Mouse (Mus musculus) thymus, postnatal 0 days (tissue): ENCODE measurements at regions not wholly inside any gene's neighbourhood (a gene's known extent, or its start where the extent isn't known, plus 50 kb on each side); places are given as distances from the start of the nearest gene placed in this dataset. TPM values are rescaled to one million over a fixed set of nuclear protein-coding genes. Genes with fewer than 3 reads are reported as not detected.

Source experiments
- DNase-seq: peaks from one replicate; pipeline ENCODE4 v3.0.0-alpha.2; 2015; ENCODE audit warnings: low spot score
- microRNA-seq: library from miRNA; unstranded; fragments of <30 nt; microRNA quantifications from one replicate; pipeline ENCODE4, GENCODE M21; 2016; ENCODE audit warnings: borderline number of aligned reads

GRCm38 (mm10) chr14:110013229-110013628 is 741.7 kb downstream of the Slitrk6 start:
- no peak for DNase-seq

GRCm38 (mm10) chr14:110007159-110007558 is 747.8 kb downstream of the Slitrk6 start:
- DNase-seq = no peak

DNA sequence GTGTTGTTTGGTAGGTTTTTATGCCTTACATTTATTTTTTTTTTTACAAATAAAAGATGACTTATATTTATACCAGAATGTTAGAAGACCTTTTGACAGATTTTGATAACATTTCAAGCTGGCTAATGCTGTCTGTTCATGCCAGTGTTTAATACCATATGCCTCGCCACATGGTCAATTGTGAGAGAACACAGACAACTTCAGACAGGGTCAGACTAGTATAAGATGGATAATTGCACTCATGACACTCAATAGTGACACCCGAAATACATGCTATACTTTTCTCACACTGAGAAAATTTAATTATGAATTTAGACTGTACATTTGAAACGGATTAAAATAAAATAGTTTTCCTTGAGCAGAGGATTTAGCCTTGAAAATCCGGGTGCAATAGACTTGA is 769.9 kb downstream of the Slitrk6 start:
- no peak for DNase-seq

GRCm38 (mm10) chr14:109958008-109958407 is 796.9 kb downstream of the Slitrk6 start:
- DNase-seq = no peak

DNA sequence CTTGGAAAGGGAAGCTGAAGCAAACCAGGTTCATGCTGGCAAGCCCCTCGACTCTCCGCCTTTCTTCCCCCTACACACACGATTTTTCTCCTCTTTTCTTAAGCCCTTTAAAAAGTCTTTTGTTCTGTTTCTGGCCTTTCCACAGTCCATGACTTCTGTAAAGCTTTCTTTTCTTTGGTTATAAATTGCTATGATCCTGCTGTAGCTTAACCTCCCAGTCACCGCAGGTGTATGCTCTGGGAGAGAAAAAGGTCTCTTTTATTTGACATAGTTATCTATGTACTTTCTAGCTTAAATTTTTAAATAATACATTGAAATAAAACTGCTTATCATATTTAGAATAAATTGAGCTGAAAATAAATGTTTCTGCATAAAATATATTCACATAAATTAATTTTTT is 813.0 kb downstream of the Slitrk6 start:
- no peak for DNase-seq

DNA sequence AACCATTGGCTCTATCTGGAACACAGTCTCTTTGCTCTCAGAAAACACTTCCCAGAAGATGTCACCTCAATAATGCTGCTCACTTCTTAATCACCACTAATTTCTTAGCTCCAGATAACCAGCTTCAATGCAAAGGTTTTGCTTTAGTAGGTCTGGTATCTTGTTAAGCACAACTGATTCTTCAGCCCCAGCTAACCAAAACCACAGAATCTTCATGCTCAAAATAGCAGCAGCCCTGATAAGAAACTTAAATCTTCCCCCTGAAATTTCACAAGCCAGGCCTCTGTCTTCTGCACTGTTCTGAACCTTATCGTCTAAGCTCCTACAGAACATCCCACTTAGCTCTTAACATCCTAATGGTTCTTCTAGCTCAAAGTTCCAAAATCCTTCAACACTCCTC is 813.8 kb downstream of the Slitrk6 start:
- DNase-seq = no peak

GRCm38 (mm10) chr14:109937432-109937831 is 817.5 kb downstream of the Slitrk6 start:
- DNase-seq = no peak

GRCm38 (mm10) chr14:109928977-109929376 is 826.0 kb downstream of the Slitrk6 start:
- DNase-seq = no peak

DNA sequence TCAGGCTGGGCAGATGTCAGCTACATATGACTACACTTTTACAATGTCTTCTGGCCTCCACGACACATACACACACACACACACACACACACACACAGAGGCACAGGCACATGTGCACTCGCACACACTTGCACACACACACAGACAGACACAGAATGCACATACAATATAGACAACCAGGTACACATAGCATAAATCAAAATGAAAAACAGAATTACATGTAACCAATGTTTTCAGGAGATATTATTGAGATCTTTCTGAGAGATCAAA is 863.1 kb downstream of the Slitrk6 start:
- no peak for DNase-seq

- DNase-seq = no peak
Observed at GRCm38 (mm10) chr14:109891151-109891895, 863.6 kb downstream of the Slitrk6 start.

DNA sequence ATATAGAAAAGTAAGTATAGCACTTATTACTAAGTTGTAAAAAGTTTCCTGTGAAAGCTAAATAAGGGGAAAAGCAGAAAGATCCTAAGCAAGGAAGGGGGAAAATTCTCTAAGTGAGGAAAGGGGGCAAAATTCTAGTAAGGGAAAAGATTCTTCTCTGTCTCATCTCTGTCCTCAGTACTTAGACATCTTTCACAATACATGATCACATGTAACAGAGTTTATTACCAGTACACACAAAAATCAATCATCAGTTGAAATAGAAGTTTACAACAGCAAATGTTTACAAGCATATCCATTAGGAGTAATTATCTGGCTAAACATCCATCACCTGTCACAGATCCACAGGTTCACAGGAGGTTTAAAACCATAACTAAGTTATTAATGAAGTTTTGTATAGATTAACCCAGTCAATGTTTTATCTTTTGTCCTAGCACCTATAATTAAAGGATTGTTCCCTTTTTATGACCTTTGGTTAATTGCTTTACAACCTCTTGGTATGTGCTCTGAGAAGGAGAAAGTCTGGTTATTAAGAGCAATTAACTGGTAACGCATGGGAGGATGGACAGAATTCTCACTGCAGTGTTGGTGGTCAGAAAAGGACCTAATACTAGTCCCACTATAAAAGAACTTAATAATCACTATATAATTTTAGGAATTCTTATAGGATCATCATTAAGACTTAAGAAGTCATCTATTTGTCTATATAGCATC is 877.8 kb downstream of the Slitrk6 start:
- no peak for DNase-seq

DNA sequence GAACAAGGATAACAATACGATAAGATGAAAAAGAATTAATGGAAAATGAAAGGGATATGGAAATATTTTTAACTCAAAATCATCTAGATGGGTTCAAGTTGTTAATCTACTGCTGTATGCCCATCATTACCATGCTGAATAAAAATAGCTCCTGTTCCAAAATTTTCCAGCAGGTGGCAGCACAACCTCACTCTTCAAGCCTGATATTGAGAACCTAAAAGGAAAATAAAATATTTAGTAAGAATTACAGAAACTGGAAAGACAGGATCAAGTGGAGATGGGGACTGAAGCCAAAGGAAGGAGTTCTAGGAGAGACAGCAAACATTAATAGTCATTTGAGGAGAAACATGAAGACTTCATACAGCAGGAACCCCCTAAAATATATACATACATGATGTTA is 880.7 kb downstream of the Slitrk6 start:
- DNase-seq = peak; percentile 20

DNA sequence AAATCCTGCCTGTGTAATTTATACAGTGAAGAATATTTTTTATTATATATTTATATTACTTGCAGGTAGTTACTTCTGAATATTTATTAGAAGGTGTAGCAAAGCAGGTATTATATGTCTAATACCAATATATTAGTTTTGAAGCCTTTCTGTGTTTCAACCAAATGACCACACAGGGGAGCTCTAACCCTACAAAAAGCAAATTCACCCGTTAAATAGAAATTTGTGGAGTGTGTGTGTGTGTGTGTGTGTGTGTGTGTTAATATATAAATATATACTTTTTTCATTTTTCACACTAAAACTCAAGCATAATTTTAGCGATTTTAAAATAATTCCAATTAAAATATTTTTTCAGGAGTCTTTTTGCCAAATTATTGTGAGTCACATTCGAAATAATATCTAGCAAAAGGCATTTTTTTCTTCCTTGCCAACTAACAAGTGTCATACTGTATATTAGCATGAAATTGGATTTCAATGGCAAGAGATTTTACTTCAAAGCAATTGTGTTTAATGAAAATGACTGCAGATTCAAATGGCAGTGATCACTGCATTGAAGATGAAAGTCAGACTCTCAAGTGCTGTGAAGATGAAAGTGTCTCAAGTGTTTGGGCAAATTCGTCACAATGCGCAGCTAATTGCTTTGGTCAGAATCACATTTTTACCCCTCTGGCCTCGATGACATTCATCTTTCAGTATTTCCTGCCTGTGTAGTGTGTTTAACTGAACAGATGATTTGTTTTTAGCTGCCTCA is 914.4 kb downstream of the Slitrk6 start:
- DNase-seq = no peak

GRCm38 (mm10) chr14:109802522-109803126 is 888.7 kb upstream of the Slitrk1 start:
- DNase-seq = no peak

DNA sequence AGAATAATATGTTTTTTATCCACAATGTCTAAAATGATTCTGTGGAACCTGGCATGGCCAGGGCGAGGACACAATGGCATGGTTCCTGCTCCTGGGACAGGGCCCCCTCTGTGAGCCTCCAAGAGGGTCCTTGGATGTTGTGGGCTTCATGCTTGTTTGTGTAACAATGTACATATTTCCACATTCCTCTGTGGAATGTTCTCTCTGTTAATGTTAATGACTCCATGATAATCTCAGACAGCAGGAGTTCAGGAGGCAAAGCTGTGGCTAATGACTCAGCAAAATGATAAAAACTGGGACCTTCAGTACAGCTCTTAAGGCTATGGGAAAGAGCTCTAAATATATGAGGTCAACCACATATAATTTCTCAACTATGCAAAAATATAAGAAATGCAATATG is 858.3 kb upstream of the Slitrk1 start:
- DNase-seq = no peak

DNA sequence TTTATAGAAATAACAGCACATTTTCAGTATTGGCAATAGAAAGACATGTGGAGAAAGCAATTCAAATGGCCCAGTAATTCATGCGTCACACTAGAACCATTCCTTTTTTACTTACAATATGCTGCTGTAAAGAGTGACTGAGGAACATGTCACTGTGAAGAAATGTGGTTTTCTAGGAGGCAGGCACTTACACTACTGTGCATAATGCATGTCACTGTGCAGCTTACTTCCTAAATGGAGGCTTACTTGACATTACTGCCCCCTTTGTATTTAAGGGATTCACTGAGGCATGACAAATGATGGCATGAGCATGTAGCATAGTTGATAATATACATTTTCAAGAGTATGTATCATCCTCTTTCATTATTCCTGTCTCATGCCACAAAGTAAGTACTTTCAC is 846.9 kb upstream of the Slitrk1 start:
- DNase-seq = no peak

Small RNAs in the stretch of these regions (microRNA-seq; reads per million reads assigned to microRNA genes)
- not detected for gene Gm24369
